Mouse (Mus musculus) heart, postnatal 36 days (tissue): ENCODE data around the gene Cpe. TPM values are rescaled to one million over a fixed set of nuclear protein-coding genes. Genes with fewer than 3 reads are reported as not detected.
A peak's percentile ranks its signal among the peaks of the same experiment; 100 is the strongest.
"Not testable (repeated sequence)": the region's sequence is repeated elsewhere in the genome, so short reads cannot be mapped to it uniquely, and the experiment has no call there.

Experiments used
- DNase-seq, 2 experiments: peaks; one replicate each; pipeline ENCODE4 v3.0.0; 2021 to 2022
- intact Hi-C: fragments of 180-260 bp; cut with DNase I; formaldehyde crosslinking; loops from one replicate; pipeline ENCODE4 v1.15.1; 2025
- total RNA-seq, 2 experiments: library from RNA; stranded (reverse); gene quantifications; 2 replicates each; pipeline ENCODE4 v1.2.3; 2021

The Cpe gene
- total RNA-seq, 2 experiments from 2014 or later: 267 to 294 TPM

DNA sequence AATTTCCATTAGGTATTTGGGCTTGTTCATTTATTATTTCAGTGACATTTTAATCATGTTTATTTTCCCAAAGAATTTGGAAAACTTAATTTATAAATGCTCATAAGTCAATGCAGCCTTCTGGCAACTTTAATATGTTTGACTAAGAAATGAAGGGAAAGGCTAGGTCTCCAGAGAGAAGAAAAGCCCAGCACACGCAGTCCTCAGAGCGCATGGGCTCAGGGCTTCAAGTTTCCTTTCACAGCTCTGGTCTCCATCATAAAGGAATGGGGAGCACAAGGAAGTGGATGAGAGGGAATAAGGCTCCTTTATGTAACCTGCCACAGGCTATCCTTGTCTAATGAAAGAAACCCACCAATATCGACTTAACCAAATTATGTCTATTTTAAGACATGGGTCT is 10.4 kb downstream of the Cpe start:
- intact Hi-C loops: no loop called here
- DNase-seq: no peak

- intact Hi-C loops: no loop called here
- no peak for DNase-seq
Measured at GRCm38 (mm10) chr8:64676381-64676780, 16.5 kb downstream of the Cpe start.

DNA sequence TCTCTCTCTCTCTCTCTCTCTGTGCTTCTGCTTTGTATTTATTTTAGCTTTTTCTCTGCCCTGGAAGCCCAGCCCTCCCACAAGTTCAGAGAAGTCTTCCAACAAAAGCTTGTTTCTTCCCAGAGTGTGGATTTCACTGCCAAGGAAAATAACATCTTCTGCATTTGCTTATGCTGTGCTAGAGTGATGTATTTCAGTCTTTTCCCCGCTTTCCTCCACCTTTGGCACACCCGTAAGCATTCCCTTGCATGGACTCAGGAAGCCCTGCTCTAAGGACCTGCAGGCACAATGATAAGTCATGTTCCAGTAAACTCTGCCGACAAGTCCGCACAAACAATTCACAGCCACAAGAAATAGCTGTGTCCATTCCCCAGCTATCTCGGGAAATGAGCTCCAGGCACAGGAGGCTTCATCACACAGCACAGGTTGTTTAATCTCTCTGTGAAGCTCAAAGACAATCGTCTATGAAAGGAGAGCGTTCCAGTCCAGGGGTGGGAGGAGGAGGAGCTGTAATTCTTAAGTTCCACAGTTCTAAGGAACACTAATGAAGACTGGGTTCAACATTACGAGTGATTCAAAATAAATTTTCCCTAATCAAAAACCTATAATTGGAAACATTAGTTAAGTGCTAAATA is 17.8 kb downstream of the Cpe start:
- no peak for DNase-seq
- intact Hi-C loops: no loop called here

DNA sequence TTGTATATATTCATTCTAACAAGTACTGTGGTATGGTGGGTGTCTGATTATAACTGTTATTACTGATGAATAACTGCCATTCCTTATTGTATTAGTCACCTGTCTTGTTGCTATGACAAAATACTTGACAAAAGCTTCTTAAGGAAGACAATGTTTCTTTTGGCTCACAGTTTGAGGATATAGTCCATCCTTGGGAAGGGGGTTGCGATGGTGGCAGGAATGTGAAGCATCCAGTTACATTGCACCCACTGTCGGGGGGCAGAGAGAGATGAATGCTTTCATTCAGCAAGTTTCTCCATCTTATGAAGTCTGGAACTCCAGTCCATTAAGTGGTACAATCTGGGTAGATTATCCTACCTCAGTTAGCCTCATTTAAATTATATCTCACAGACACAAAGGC is 19.9 kb downstream of the Cpe start:
- intact Hi-C loops: no loop called here
- no peak for DNase-seq

GRCm38 (mm10) chr8:64671937-64672336 is 20.9 kb downstream of the Cpe start:
- DNase-seq: no peak
- intact Hi-C loops: loop anchor here (2.0 kb wide), 1 partner anchor 21 kb away; the partner anchor contains the start of gene Cpe

DNA sequence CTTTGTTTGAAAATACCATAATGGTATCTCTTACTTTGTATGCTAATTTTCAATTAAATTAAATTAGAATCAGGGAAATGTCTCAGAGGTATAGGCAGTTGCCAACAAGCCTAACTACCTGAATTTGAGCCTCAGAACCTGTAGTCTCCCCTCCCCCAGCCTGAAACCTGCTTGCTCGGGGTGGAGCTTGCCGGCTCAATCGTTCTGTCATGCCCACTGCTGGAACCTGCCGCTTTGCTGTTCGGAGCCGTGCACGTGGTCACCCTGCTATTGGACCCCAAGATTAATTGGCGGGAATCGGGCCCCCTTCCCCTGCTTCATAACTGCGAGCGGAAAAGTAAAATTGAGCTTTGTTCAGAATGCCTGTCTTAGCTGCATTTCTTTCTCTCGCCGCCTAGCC is 26.5 kb downstream of the Cpe start:
- DNase-seq, intact Hi-C loops: not testable (repeated sequence)

- intact Hi-C loops: no loop called here
- peak in 1 of 2 experiments; percentile 27 for DNase-seq
Measured at GRCm38 (mm10) chr8:64665563-64665962, 27.3 kb downstream of the Cpe start.

DNA sequence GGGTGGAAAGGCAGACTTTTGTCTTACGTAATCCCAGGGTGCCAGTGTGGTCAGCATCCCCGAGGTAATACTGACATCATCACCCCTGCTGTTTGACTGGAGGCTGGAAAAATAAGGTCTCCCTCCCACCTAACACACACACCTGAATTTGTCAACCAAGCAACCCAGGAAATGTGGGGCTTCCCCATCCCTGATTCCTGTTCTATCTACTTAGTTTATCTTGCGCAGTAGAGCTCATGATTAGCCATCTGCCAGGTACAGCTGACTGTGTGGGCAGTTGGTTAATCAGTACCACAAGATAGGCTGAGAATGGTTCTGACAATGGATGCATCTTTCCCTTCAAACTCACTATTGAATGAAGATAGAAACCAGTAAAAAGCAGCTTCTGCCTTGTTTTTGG is 28.0 kb downstream of the Cpe start:
- intact Hi-C loops: no loop called here
- DNase-seq: no peak

- intact Hi-C loops: no loop called here
- no peak for DNase-seq
Measured at GRCm38 (mm10) chr8:64664350-64664749, 28.5 kb downstream of the Cpe start.

GRCm38 (mm10) chr8:64659097-64659496 is 33.8 kb downstream of the Cpe start:
- intact Hi-C loops: no loop called here
- no peak for DNase-seq

DNA sequence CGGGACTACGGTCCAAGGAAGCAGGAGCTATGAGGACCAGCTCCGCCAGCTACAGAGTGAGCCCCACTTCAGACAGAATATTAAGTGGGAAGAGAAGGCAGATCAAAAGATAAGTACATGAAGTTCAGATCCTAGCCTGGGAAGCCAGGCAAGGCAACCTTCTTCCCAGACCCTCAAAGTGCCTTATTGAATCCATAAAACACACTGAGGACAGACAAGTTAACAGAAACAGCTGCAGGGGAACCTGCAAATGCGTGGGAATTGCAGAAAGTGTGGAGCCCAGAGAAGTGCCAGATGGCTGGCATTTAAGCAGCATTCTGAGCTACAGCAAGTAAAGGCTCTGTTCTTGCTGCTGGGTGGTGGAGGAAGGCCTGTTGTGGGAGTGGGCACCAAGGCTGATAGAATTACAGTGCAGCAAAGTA is 34.9 kb downstream of the Cpe start:
- DNase-seq: no peak
- intact Hi-C loops: no loop called here

DNA sequence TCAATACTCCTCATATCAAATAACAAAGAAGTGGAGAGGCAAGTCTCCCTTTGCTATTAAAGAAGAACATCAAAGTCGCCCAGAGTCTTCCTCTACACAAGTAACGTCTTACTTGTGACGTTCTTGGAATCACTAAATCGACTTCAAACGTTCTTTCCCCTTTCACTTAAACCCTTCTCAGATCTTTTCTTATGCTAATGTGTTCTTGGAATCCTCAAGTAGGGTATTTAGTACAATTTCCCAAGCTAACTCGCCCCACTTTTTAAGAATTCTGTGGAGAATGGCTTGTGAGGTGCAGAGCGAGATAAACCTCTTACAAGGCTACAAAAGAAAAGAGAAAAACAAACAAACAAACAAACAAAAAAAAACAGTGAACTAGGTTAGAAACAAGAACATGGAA is 35.3 kb downstream of the Cpe start:
- intact Hi-C loops: no loop called here
- DNase-seq: no peak

- DNase-seq: no peak
- intact Hi-C loops: no loop called here
Measured at GRCm38 (mm10) chr8:64655887-64656286, 37.0 kb downstream of the Cpe start.

GRCm38 (mm10) chr8:64655087-64655486 is 37.8 kb downstream of the Cpe start:
- DNase-seq: no peak
- intact Hi-C loops: no loop called here

DNA sequence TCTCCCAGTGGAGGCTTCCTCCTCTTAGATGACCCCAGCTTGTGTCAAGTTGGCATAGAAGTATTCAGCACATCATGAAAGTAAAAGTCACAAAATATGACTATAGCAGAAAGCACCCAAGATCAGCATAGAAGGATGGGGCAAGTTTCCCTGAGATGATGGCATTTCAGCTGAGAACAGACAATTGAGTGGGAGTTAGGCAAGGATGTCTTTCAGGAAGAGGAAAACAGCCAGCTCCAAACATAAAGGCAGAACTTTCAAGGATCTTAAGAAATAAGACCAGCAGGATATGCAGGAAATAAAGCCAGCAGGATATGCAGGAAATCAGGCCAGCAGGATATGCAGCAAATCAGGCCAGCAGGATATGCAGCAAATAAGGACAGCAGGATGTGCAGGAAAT is 40.6 kb downstream of the Cpe start:
- intact Hi-C loops: no loop called here
- DNase-seq: no peak

GRCm38 (mm10) chr8:64648063-64648462 is 44.8 kb downstream of the Cpe start:
- DNase-seq: no peak
- intact Hi-C loops: no loop called here

GRCm38 (mm10) chr8:64647148-64647547 is 45.7 kb downstream of the Cpe start:
- no peak for DNase-seq
- intact Hi-C loops: no loop called here

GRCm38 (mm10) chr8:64646421-64646820 is 46.4 kb downstream of the Cpe start:
- intact Hi-C loops: no loop called here
- DNase-seq: no peak

GRCm38 (mm10) chr8:64644108-64645005 is 48.5 kb downstream of the Cpe start:
- DNase-seq: no peak
- intact Hi-C loops: no loop called here

- DNase-seq: no peak
- intact Hi-C loops: no loop called here
Measured at GRCm38 (mm10) chr8:64643382-64643781, 49.5 kb downstream of the Cpe start.

GRCm38 (mm10) chr8:64642799-64643198 is 50.1 kb downstream of the Cpe start:
- no peak for DNase-seq
- intact Hi-C loops: no loop called here

DNA sequence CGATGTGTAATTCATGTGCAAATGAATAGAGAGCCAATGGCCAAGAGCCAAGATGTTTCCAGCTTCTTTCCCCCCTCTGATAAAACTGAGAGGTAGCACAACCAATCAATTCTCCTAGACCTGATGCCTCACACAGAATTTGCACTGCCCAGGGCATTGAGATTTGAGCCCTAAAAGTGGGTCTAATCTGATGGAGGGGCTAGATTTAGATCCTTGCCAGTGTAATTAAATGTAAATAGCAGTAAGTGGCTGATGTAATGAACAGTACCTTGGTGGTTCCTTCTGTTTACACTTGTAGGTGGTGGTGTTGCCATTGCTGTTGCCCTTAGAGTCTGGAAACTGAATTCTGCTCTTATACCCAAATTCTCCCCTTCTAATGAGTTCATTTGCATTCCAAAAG is 52.3 kb downstream of the Cpe start:
- intact Hi-C loops: no loop called here
- no peak for DNase-seq
